Mouse (Mus musculus): ENCODE measurements around the gene Gm13288. TPM values are rescaled to one million over a fixed set of nuclear protein-coding genes. Genes with fewer than 3 reads are reported as not detected.

The Gm13288 gene
- polyA plus RNA-seq, 1 experiment from 2014 or later: 0.08 TPM

DNA sequence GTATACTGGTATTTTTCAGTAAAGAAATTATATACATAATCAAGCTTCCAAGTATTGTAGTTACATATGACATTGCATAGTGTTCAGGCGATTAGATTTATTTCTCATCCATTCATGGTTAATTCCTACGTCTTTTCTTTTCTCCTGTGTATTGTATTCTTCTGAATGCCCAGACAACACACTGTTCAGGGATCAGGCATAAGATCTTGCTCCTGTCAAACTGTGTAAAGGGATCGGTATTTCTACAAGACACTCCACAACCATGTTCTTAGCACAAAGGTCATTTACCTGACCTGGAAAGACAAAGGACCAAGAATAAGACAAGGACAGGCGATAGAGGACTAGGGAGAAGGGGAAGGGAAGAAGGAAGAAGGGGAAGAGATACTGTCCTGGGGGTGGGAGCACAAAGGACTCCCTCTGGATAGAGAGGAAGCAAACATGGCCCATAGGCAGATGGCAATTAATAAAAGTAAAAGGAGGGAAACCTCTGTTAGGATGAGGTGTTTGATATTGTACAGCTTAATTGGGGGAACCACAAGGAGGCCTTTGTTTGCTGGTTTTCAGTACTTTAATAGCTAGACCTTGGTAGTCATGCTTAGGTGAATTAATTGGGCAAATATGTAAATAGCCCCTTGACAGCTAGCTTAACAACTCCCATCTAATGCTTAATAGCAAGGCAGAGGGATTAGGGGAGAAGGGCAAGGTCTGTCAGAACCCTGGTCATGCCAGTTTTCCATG, 45.9 kb downstream of the Gm13288 start:
- Histone ChIP-seq H3K27me3 (no peaks in the 10 kb centered on the region), H3K9ac (replicated peaks) (no peak overlapping the region), H3K4me3 (replicated peaks) (no peak overlapping the region), H3K27ac (no peak overlapping the region), H3K4me1 (replicated peaks) (no peaks in the 10 kb centered on the region), H3K36me3 (no peaks in the 10 kb centered on the region), H3K9me3 (no peaks in the 10 kb centered on the region), H3K4me2 (no peak overlapping the region)
- WGBS: 80% methylated on average over 4 of the region's 4 CpGs
- no peak for ATAC-seq (ENCODE audit: insufficient number of reproducible peaks, insufficient read depth, low FRiP score, low TSS enrichment, low read depth)

Other genes with a start within 250 kb of the Gm13288 start
- not detected in 2 replicates for gene Ifna15, start 247.3 kb upstream of the Gm13288 start, polyA plus RNA-seq (2016; fragmentation: Nextera tagmentation; extraction: Ambion mirVana)
- gene Ifna14, start 233.7 kb upstream of the Gm13288 start, polyA plus RNA-seq (2016; fragmentation: Nextera tagmentation; extraction: Ambion mirVana): not detected in 2 replicates
- gene Ifna9, start 213.1 kb upstream of the Gm13288 start, polyA plus RNA-seq (2016; fragmentation: Nextera tagmentation; extraction: Ambion mirVana): not detected in 2 replicates
- gene Ifna12, start 202.2 kb upstream of the Gm13288 start, polyA plus RNA-seq (2016; fragmentation: Nextera tagmentation; extraction: Ambion mirVana): not detected in 2 replicates
- gene C87499, start 171.1 kb upstream of the Gm13288 start, polyA plus RNA-seq (2016; fragmentation: Nextera tagmentation; extraction: Ambion mirVana): not detected in 2 replicates
- gene Ifna13, start 161.1 kb upstream of the Gm13288 start, polyA plus RNA-seq (2016; fragmentation: Nextera tagmentation; extraction: Ambion mirVana): not detected in 2 replicates
- not detected in 2 replicates for gene Ifna16, start 128.6 kb upstream of the Gm13288 start, polyA plus RNA-seq (2016; fragmentation: Nextera tagmentation; extraction: Ambion mirVana)
- gene Ifna2, start 121.6 kb upstream of the Gm13288 start, polyA plus RNA-seq (2016; fragmentation: Nextera tagmentation; extraction: Ambion mirVana): not detected in 2 replicates
- gene Ifnab, start 114.2 kb upstream of the Gm13288 start, polyA plus RNA-seq (2016; fragmentation: Nextera tagmentation; extraction: Ambion mirVana): not detected in 2 replicates
- gene Gm26566, start 83.7 kb upstream of the Gm13288 start, polyA plus RNA-seq (2016; fragmentation: Nextera tagmentation; extraction: Ambion mirVana): 1.4 and 2.8 TPM in 2 replicates
- gene Klhl9, start 83.1 kb upstream of the Gm13288 start, polyA plus RNA-seq (2016; fragmentation: Nextera tagmentation; extraction: Ambion mirVana): 130 and 140 TPM in 2 replicates
- gene Gm13271, start 50.7 kb upstream of the Gm13288 start, polyA plus RNA-seq (2016; fragmentation: Nextera tagmentation; extraction: Ambion mirVana): not detected in 2 replicates
- gene Gm13283, start 45.4 kb upstream of the Gm13288 start, polyA plus RNA-seq (2016; fragmentation: Nextera tagmentation; extraction: Ambion mirVana): 0.41 and 0.81 TPM in 2 replicates
- gene Gm13290, start 31.7 kb upstream of the Gm13288 start, polyA plus RNA-seq (2016; fragmentation: Nextera tagmentation; extraction: Ambion mirVana): 0.66 and 0.87 TPM in 2 replicates
- not detected in 2 replicates for gene Gm13289, start 28.6 kb upstream of the Gm13288 start, polyA plus RNA-seq (2016; fragmentation: Nextera tagmentation; extraction: Ambion mirVana)
- gene Gm13272, start 25.7 kb upstream of the Gm13288 start, polyA plus RNA-seq (2016; fragmentation: Nextera tagmentation; extraction: Ambion mirVana): 0.40 TPM in 1 of 2 replicates, not detected in the other
- 0.30 and 0.32 TPM in 2 replicates for gene Ifnz, start 23.4 kb upstream of the Gm13288 start, polyA plus RNA-seq (2016; fragmentation: Nextera tagmentation; extraction: Ambion mirVana)
- gene Gm13276, start 19.8 kb upstream of the Gm13288 start, polyA plus RNA-seq (2016; fragmentation: Nextera tagmentation; extraction: Ambion mirVana): not detected in 2 replicates
- gene Gm13277, start 16.9 kb upstream of the Gm13288 start, polyA plus RNA-seq (2016; fragmentation: Nextera tagmentation; extraction: Ambion mirVana): not detected in 2 replicates
- gene Gm13278, start 14.0 kb upstream of the Gm13288 start, polyA plus RNA-seq (2016; fragmentation: Nextera tagmentation; extraction: Ambion mirVana): not detected in 2 replicates
- not detected in 2 replicates for gene Gm13275, start 11.0 kb upstream of the Gm13288 start, polyA plus RNA-seq (2016; fragmentation: Nextera tagmentation; extraction: Ambion mirVana)
- not detected in 2 replicates for gene Gm13279, start 8.1 kb upstream of the Gm13288 start, polyA plus RNA-seq (2016; fragmentation: Nextera tagmentation; extraction: Ambion mirVana)
- 0.18 and 0.88 TPM in 2 replicates for gene Gm13285, start 5.9 kb upstream of the Gm13288 start, polyA plus RNA-seq (2016; fragmentation: Nextera tagmentation; extraction: Ambion mirVana)
- not detected in 2 replicates for gene Gm13287, start 2.3 kb upstream of the Gm13288 start, polyA plus RNA-seq (2016; fragmentation: Nextera tagmentation; extraction: Ambion mirVana)
- gene Ifna7, start 10.7 kb downstream of the Gm13288 start, polyA plus RNA-seq (2016; fragmentation: Nextera tagmentation; extraction: Ambion mirVana): not detected in 2 replicates
- gene Ifna11, start 14.4 kb downstream of the Gm13288 start, polyA plus RNA-seq (2016; fragmentation: Nextera tagmentation; extraction: Ambion mirVana): not detected in 2 replicates
- gene Ifna6, start 21.9 kb downstream of the Gm13288 start, polyA plus RNA-seq (2016; fragmentation: Nextera tagmentation; extraction: Ambion mirVana): not detected in 2 replicates
- gene Ifna5, start 30.0 kb downstream of the Gm13288 start, polyA plus RNA-seq (2016; fragmentation: Nextera tagmentation; extraction: Ambion mirVana): not detected in 2 replicates
- not detected in 2 replicates for gene Ifna4, start 36.3 kb downstream of the Gm13288 start, polyA plus RNA-seq (2016; fragmentation: Nextera tagmentation; extraction: Ambion mirVana)
- gene Ifna1, start 44.6 kb downstream of the Gm13288 start, polyA plus RNA-seq (2016; fragmentation: Nextera tagmentation; extraction: Ambion mirVana): not detected in 2 replicates
- not detected in 2 replicates for gene Ifne, start 74.7 kb downstream of the Gm13288 start, polyA plus RNA-seq (2016; fragmentation: Nextera tagmentation; extraction: Ambion mirVana)